8 mouse cellular contexts compared by ENCODE assay signal in genomic region chr11:69966006-69966859, GRCm38 (mm10). TPM values are rescaled to one million over a fixed set of nuclear protein-coding genes. Genes with fewer than 3 reads are reported as not detected.
DNase-seq lines count a peak whose midpoint lies in the region; ATAC-seq and TF ChIP-seq lines count a peak whose summit lies in the region.

No protein-coding gene starts in this region.

- H3K9ac ChIP-seq in kidney, embryonic 15.5 days, result peak overlapping the region; percentile 59
- peak overlapping the region; percentile 79 for H3K9ac ChIP-seq in stomach, embryonic 16.5 days (ENCODE audit: low read length)

- TF ChIP-seq CTCF in spleen, adult 2 months (IDR thresholded peaks at IDR 0.05; ENCODE audit: extremely low read depth, insufficient read depth, insufficient read length, insufficient replicate concordance), result no peak

- WGBS in spleen, adult 2 months, result 5% methylated on average over 54 of the region's 59 CpGs
- 1% methylated on average over 56 of the region's 59 CpGs for WGBS in kidney, embryonic 15.5 days
- 2% methylated on average over 59 of the region's 59 CpGs for WGBS in stomach, embryonic 16.5 days

- peak overlapping the region; percentile 74 for H3K4me2 ChIP-seq in kidney, embryonic 15.5 days
- H3K4me2 ChIP-seq in stomach, embryonic 16.5 days (ENCODE audit: low read depth, low read length), result peak overlapping the region; percentile 57

- peaks cover 23% of the 10 kb centered on the region for H3K27me3 ChIP-seq in spleen, adult 2 months (ENCODE audit: control insufficient read depth, insufficient read depth, low read length)
- peaks cover 67% of the 10 kb centered on the region for H3K27me3 ChIP-seq in kidney, embryonic 15.5 days
- peaks cover 39% of the 10 kb centered on the region for H3K27me3 ChIP-seq in stomach, embryonic 16.5 days (ENCODE audit: control insufficient read depth, insufficient read depth, low read length)

- no peak for DNase-seq in spleen, adult 2 months (ENCODE audit: low read depth in 1 of 2, low spot score in 2 of 2)
- no peak for DNase-seq in spleen, postnatal 36 days (ENCODE audit: low spot score in 2 of 2)
- DNase-seq in lung, postnatal 36 days, result peak; percentile 63
- DNase-seq in cerebellum, adult 9-10 months, result no peak

- TF ChIP-seq POLR2A in spleen, adult 2 months (IDR thresholded peaks at IDR 0.05; ENCODE audit: low read depth, low read length), result no peak

- ATAC-seq in granulocyte monocyte progenitor cell, adult 5-6 weeks (replicated peaks; ENCODE audit: poor library complexity, severe bottlenecking), result peak; percentile 66
- ATAC-seq in kidney, embryonic 15.5 days (replicated peaks; ENCODE audit: low FRiP score), result peak; percentile 61
- peak; percentile 78 for ATAC-seq in stomach, embryonic 16.5 days (ENCODE audit: insufficient read depth, low FRiP score)
- no peak for ATAC-seq in inflammation-experienced regulatory T-cells, adult 6 months

- H3K36me3 ChIP-seq in spleen, adult 2 months (ENCODE audit: control insufficient read depth, insufficient read depth, low read length), result peaks cover 1% of the 10 kb centered on the region; the same call in 1 of the 2 replicates
- H3K36me3 ChIP-seq in kidney, embryonic 15.5 days, result peaks cover 36% of the 10 kb centered on the region
- H3K36me3 ChIP-seq in stomach, embryonic 16.5 days (ENCODE audit: control insufficient read depth, insufficient read depth, low read length), result no peaks in the 10 kb centered on the region

- no peak overlapping the region for H3K27ac ChIP-seq in spleen, adult 2 months (ENCODE audit: insufficient read depth, low read length)
- H3K27ac ChIP-seq in kidney, embryonic 15.5 days, result peak overlapping the region; percentile 83
- H3K27ac ChIP-seq in stomach, embryonic 16.5 days (ENCODE audit: low read length), result peak overlapping the region; percentile 92

- no peaks in the 10 kb centered on the region for H3K9me3 ChIP-seq in kidney, embryonic 15.5 days (replicated peaks)
- no peaks in the 10 kb centered on the region for H3K9me3 ChIP-seq in stomach, embryonic 16.5 days (replicated peaks; ENCODE audit: control insufficient read depth, low read length)

- peak overlapping the region; percentile 41; the same call in 1 of the 2 replicates for H3K4me3 ChIP-seq in spleen, adult 2 months (ENCODE audit: extremely low read depth, insufficient read depth, insufficient read length)
- peak overlapping the region; percentile 53 for H3K4me3 ChIP-seq in kidney, embryonic 15.5 days (replicated peaks)
- H3K4me3 ChIP-seq in stomach, embryonic 16.5 days (replicated peaks; ENCODE audit: low read length), result peak overlapping the region; percentile 57

- peaks cover 19% of the 10 kb centered on the region for H3K4me1 ChIP-seq in spleen, adult 2 months (ENCODE audit: control insufficient read depth, insufficient read depth, insufficient read length)
- peaks cover 46% of the 10 kb centered on the region for H3K4me1 ChIP-seq in kidney, embryonic 15.5 days
- H3K4me1 ChIP-seq in stomach, embryonic 16.5 days (ENCODE audit: control insufficient read depth, insufficient read depth, low read length), result no peaks in the 10 kb centered on the region

RNA-seq across cellular contexts. Expression of gene Cldn7, which starts 1.7 kb away (rescaled TPM):
- 1.2 and 2.0 TPM in 2 replicates for polyA plus RNA-seq in spleen, adult 2 months (2012; rRNA removed)
- not detected in 2 replicates for total RNA-seq in granulocyte monocyte progenitor cell, adult 5-6 weeks (2014; fragmentation: Nextera tagmentation)
- total RNA-seq in granulocyte monocyte progenitor cell, adult 5-6 weeks (2017), result not detected in 2 replicates
- 173 and 178 TPM in 2 replicates for polyA plus RNA-seq in kidney, embryonic 15.5 days (2015; fragmentation: Nextera tagmentation; extraction: Ambion mirVana)
- polyA plus RNA-seq in stomach, embryonic 16.5 days (2015; fragmentation: Nextera tagmentation; extraction: Ambion mirVana), result 397 and 438 TPM in 2 replicates
- polyA plus RNA-seq in inflammation-experienced regulatory T-cells, adult 6 months (2017; shearing (Covaris generic)), result 1 to 10 TPM in 1 of 3 experiments, not detected in 2; 1.1 TPM

RNA-seq across cellular contexts. Expression of gene Ctdnep1, which starts 14.7 kb away (rescaled TPM):
- polyA plus RNA-seq in spleen, adult 2 months (2012; rRNA removed), result 75.8 and 87.9 TPM in 2 replicates
- 191 and 254 TPM in 2 replicates for total RNA-seq in granulocyte monocyte progenitor cell, adult 5-6 weeks (2014; fragmentation: Nextera tagmentation)
- total RNA-seq in granulocyte monocyte progenitor cell, adult 5-6 weeks (2017), result 19.3 and 23.8 TPM in 2 replicates
- 31.0 and 31.7 TPM in 2 replicates for polyA plus RNA-seq in kidney, embryonic 15.5 days (2015; fragmentation: Nextera tagmentation; extraction: Ambion mirVana)
- polyA plus RNA-seq in stomach, embryonic 16.5 days (2015; fragmentation: Nextera tagmentation; extraction: Ambion mirVana), result 17.5 and 17.7 TPM in 2 replicates
- 10 to 100 TPM; 25.8 to 35.6 (median 29.3) TPM for polyA plus RNA-seq in inflammation-experienced regulatory T-cells, adult 6 months (2017; shearing (Covaris generic))

RNA-seq across cellular contexts. Expression of gene Elp5, which starts 16.1 kb away (rescaled TPM):
- 32.5 and 33.3 TPM in 2 replicates for polyA plus RNA-seq in spleen, adult 2 months (2012; rRNA removed)
- 59.4 and 70.0 TPM in 2 replicates for total RNA-seq in granulocyte monocyte progenitor cell, adult 5-6 weeks (2014; fragmentation: Nextera tagmentation)
- 58.2 and 77.5 TPM in 2 replicates for total RNA-seq in granulocyte monocyte progenitor cell, adult 5-6 weeks (2017)
- polyA plus RNA-seq in kidney, embryonic 15.5 days (2015; fragmentation: Nextera tagmentation; extraction: Ambion mirVana), result 116 and 120 TPM in 2 replicates
- polyA plus RNA-seq in stomach, embryonic 16.5 days (2015; fragmentation: Nextera tagmentation; extraction: Ambion mirVana), result 102 and 103 TPM in 2 replicates
- 10 to 100 TPM; 61.5 to 78.3 (median 68.5) TPM for polyA plus RNA-seq in inflammation-experienced regulatory T-cells, adult 6 months (2017; shearing (Covaris generic))

RNA-seq across cellular contexts. Expression of gene Slc2a4, which starts 18.2 kb away (rescaled TPM):
- 6.1 and 6.2 TPM in 2 replicates for polyA plus RNA-seq in spleen, adult 2 months (2012; rRNA removed)
- not detected in 2 replicates for total RNA-seq in granulocyte monocyte progenitor cell, adult 5-6 weeks (2014; fragmentation: Nextera tagmentation)
- total RNA-seq in granulocyte monocyte progenitor cell, adult 5-6 weeks (2017), result not detected in 2 replicates
- 17.3 and 22.1 TPM in 2 replicates for polyA plus RNA-seq in kidney, embryonic 15.5 days (2015; fragmentation: Nextera tagmentation; extraction: Ambion mirVana)
- 38.3 and 39.1 TPM in 2 replicates for polyA plus RNA-seq in stomach, embryonic 16.5 days (2015; fragmentation: Nextera tagmentation; extraction: Ambion mirVana)
- polyA plus RNA-seq in inflammation-experienced regulatory T-cells, adult 6 months (2017; shearing (Covaris generic)), result not detected

RNA-seq across cellular contexts. Expression of gene Gabarap, which starts 24.7 kb away (rescaled TPM):
- polyA plus RNA-seq in spleen, adult 2 months (2012; rRNA removed), result 235 and 251 TPM in 2 replicates
- 288 and 367 TPM in 2 replicates for total RNA-seq in granulocyte monocyte progenitor cell, adult 5-6 weeks (2014; fragmentation: Nextera tagmentation)
- total RNA-seq in granulocyte monocyte progenitor cell, adult 5-6 weeks (2017), result 239 and 250 TPM in 2 replicates
- polyA plus RNA-seq in kidney, embryonic 15.5 days (2015; fragmentation: Nextera tagmentation; extraction: Ambion mirVana), result 447 and 450 TPM in 2 replicates
- 485 and 494 TPM in 2 replicates for polyA plus RNA-seq in stomach, embryonic 16.5 days (2015; fragmentation: Nextera tagmentation; extraction: Ambion mirVana)
- polyA plus RNA-seq in inflammation-experienced regulatory T-cells, adult 6 months (2017; shearing (Covaris generic)), result 100 to 1,000 TPM; 352 to 384 (median 366) TPM

Comparison
In these comparisons a context has a peak if more than half of its experiments do, and no peak if none do; other contexts are left out.
1. RNA of gene Cldn7, which starts 1.7 kb away (polyA plus RNA-seq): 397 to 438 TPM in stomach, embryonic 16.5 days and 173 to 178 TPM in kidney, embryonic 15.5 days; 1.2 to 2.0 TPM in spleen, adult 2 months and 1.1 TPM in inflammation-experienced regulatory T-cells, adult 6 months; every median in the first group is over 10 times any median in the second.
2. Peak in every context shown above with its lines, with median percentiles within 50 percentile points of each other: H3K4me3 ChIP-seq.